Mouse (Mus musculus) Muller cell, postnatal 12 days (primary cell): ENCODE measurements around the gene Reln.

Experiments used
- DNase-seq: peaks from one replicate; pipeline ENCODE4 v3.0.0-alpha.2; 2015; ENCODE audit errors: inconsistent ontology term

Reln gene

GRCm38 (mm10) chr5:22007304-22008059 lies 337.0 kb downstream of the Reln start:
- no peak for DNase-seq

GRCm38 (mm10) chr5:22003858-22004257 lies 340.6 kb downstream of the Reln start:
- no peak for DNase-seq

GRCm38 (mm10) chr5:21987711-21988110 lies 356.8 kb downstream of the Reln start:
- DNase-seq, result no peak

GRCm38 (mm10) chr5:21986311-21986710 lies 358.2 kb downstream of the Reln start:
- peak; percentile 25 for DNase-seq

GRCm38 (mm10) chr5:21983021-21983667 lies 361.4 kb downstream of the Reln start:
- DNase-seq, result no peak

GRCm38 (mm10) chr5:21981216-21981615 lies 363.3 kb downstream of the Reln start:
- no peak for DNase-seq

GRCm38 (mm10) chr5:21980544-21980943 lies 364.0 kb downstream of the Reln start:
- DNase-seq, result no peak

- peak; percentile 52 for DNase-seq
Measured at GRCm38 (mm10) chr5:21973266-21974010, 371.1 kb downstream of the Reln start.

GRCm38 (mm10) chr5:21961796-21962195 lies 382.7 kb downstream of the Reln start:
- DNase-seq, result no peak

- DNase-seq, result no peak
Measured at GRCm38 (mm10) chr5:21960151-21960550, 384.4 kb downstream of the Reln start.

GRCm38 (mm10) chr5:21957586-21957985 lies 386.9 kb downstream of the Reln start:
- DNase-seq, result peak; percentile 11

- no peak for DNase-seq
Measured at GRCm38 (mm10) chr5:21957061-21957460, 387.4 kb downstream of the Reln start.

- DNase-seq, result no peak
Measured at GRCm38 (mm10) chr5:21949507-21949897, 395.0 kb downstream of the Reln start.

GRCm38 (mm10) chr5:21948736-21949506 lies 395.6 kb downstream of the Reln start:
- DNase-seq, result no peak

GRCm38 (mm10) chr5:21947610-21948381 lies 396.7 kb downstream of the Reln start:
- DNase-seq, result no peak

GRCm38 (mm10) chr5:21944579-21944978 lies 399.9 kb downstream of the Reln start:
- DNase-seq, result no peak

- no peak for DNase-seq
Measured at GRCm38 (mm10) chr5:21939405-21939804, 405.1 kb downstream of the Reln start.

GRCm38 (mm10) chr5:21938138-21938537 lies 406.4 kb downstream of the Reln start:
- no peak for DNase-seq

- DNase-seq, result no peak
Measured at GRCm38 (mm10) chr5:21936627-21937026, 407.9 kb downstream of the Reln start.

- DNase-seq, result no peak
Measured at GRCm38 (mm10) chr5:21936096-21936495, 408.4 kb downstream of the Reln start.

GRCm38 (mm10) chr5:21934811-21935396 lies 409.6 kb downstream of the Reln start:
- DNase-seq, result no peak
